Mouse (Mus musculus): ENCODE data around the gene Mavs. TPM values are rescaled to one million over a fixed set of nuclear protein-coding genes. Genes with fewer than 3 reads are reported as not detected.

Gene Mavs
- 8.2 and 17.2 TPM in 2 replicates for polyA plus RNA-seq (2012; rRNA removed)

DNA sequence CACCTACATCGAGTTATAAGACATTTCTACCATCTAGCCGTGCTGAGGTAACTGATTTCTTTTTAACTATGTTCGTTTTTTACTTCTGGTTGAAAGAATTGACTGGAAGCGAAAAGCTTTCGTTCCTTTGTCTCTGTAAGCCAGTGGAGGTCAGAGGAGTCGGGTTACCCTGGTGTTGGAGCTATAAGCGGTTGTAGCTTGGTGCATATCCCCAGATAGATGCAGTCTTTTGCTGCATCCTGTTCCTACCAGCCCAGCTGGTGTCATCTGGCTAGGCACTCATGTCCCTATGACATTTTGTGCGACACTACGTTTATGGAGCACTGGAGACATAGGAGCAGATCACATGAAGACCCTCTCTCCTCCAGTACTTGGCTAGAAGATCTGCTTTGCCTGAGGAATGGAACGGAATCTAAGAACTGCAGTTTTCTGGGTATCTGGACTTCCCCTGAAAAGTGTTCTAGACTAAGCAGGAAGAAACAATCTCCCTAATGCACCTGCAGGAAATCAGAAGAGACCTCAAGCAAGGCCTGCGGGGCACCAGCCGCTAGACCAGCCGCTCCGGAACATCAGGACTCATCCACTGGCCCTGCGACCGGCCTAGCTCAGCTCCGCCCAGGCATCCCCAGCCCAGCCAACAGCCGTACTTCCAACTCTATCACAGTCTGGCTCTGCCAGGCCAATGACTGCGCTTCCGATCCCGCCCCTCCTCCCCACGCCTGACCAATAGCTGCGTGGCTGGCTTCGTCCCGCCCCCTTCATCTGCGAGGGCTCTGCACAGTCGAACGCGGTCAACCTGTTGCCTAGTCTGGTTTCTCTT lies at the start of gene Mavs:
Gene Mavs, plus strand, starts transcription at position 757 of the 820 bp plus-strand sequence.

DNA sequence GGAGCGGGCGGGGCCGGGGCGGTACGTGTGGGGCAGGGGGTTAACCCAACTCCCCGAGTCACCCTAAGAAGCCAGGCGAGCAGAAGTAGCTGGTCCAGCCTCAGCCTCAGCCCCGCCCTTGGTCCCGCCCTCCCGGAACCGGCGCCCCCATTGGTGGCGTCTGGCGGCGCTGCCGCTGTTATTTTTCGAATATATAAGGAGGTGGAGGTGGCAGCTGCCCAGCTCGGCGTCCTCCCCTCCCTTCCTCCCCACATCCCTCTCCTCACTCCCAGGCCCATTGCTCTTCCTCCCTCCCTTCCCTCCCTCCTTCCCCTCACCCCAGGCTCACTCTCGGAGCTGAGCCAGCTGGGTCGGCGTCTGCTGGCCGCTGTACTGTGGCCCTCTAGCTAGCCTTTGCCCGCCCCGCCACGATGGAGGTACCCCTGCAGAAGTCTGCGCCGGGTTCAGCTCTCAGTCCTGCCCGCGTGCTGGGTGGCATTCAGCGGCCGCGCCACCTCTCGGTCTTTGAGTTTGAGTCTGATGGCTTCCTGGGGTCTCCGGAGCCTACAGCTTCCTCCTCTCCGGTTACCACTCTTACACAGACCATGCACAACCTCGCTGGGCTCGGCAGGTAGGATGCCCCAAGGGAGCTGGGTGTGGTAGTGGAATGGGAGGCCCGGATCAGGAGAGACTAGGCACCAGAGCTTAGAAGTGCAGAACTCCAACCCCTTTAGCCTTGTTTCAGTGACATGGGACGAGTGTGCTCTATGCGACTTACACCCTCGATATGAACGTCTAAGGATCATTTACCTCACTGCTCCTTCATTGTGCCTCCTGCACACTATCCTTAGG lies 46.9 kb upstream of the Mavs start, which contains the start of the genes Cdc25b and Spef1:
Gene Cdc25b, plus strand, starts transcription at position 179 of the 831 bp plus-strand sequence.
Gene Spef1, minus strand, starts transcription at position 512 of the 831 bp plus-strand sequence.

DNA sequence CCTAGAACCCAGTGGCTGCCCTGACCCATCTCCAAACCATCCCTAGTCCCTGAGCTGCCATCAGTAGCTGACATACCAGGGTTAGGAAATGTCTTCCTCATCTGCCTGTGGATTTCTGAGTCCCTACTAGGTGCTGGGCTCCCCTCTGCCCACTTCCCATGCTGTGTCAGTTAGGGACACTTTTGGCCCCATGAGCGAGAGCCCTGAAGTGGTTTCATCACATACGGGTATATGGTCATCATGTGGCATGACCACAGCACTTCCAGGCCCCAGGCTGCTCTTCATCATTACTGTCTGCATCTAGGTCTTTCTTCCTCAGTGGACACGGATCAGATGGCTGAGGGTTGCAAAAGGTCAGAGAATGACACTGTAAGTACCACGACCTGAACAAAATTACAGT lies 27.1 kb upstream of the Mavs start, which contains the start of gene Ap5s1:
Gene Ap5s1, plus strand, starts transcription at position 301 of the 400 bp plus-strand sequence.

DNA sequence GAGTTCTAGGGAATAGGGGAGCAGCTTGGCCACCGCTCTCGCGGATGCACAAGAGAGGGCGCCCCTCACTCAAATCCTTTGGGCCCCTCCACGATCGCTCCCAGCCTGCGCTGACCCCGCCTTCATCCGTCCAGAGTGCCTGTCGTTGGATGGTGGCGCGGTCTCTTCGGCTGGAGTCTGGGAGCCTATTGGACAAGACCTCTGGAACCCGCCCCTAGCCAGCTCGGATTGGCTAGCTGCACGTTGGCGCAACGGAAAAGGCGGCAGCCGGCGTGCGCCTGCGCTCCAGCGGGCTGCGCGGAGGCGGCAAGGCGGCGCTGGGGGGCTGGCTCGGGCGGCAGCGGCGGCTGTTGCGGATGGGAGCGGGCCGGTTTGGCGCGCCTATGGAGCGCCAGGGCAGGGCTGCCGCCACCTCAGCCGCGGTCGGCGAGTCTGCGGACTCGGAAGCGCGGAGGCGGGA lies 28.4 kb downstream of the Mavs start, which contains the start of gene Pank2:
Gene Pank2, plus strand, starts transcription at position 283 of the 460 bp plus-strand sequence.

Other genes starting within 250 kb of the Mavs start
- gene Gfra4, start 191.0 kb upstream of the Mavs start, polyA plus RNA-seq (2012; rRNA removed): 6.8 and 11.1 TPM in 2 replicates
- gene Adam33, start 170.2 kb upstream of the Mavs start, polyA plus RNA-seq (2012; rRNA removed): 2.7 and 3.4 TPM in 2 replicates
- gene Siglec1, start 147.3 kb upstream of the Mavs start, polyA plus RNA-seq (2012; rRNA removed): 0.17 and 0.20 TPM in 2 replicates
- 12.6 and 21.7 TPM in 2 replicates for gene Hspa12b, start 106.8 kb upstream of the Mavs start, polyA plus RNA-seq (2012; rRNA removed)
- gene Gm11037, start 100.6 kb upstream of the Mavs start, polyA plus RNA-seq (2012; rRNA removed): not detected in 2 replicates
- 114 and 142 TPM in 2 replicates for gene 1700037H04Rik, start 74.0 kb upstream of the Mavs start, polyA plus RNA-seq (2012; rRNA removed)
- gene Cenpb, start 54.0 kb upstream of the Mavs start, polyA plus RNA-seq (2012; rRNA removed): 61.8 and 89.4 TPM in 2 replicates
- gene Cdc25b, start 47.1 kb upstream of the Mavs start, polyA plus RNA-seq (2012; rRNA removed): 95.4 and 142 TPM in 2 replicates
- 19.6 and 26.0 TPM in 2 replicates for gene Spef1, start 46.8 kb upstream of the Mavs start, polyA plus RNA-seq (2012; rRNA removed)
- gene Ap5s1, start 27.0 kb upstream of the Mavs start, polyA plus RNA-seq (2012; rRNA removed): 17.8 and 23.0 TPM in 2 replicates
- gene Pank2, start 28.4 kb downstream of the Mavs start, polyA plus RNA-seq (2012; rRNA removed): 53.9 and 54.2 TPM in 2 replicates
- 10.1 and 16.7 TPM in 2 replicates for gene Rnf24, start 118.8 kb downstream of the Mavs start, polyA plus RNA-seq (2012; rRNA removed)